Mouse (Mus musculus) neural tube, embryonic 15.5 days (tissue): ENCODE measurements around the gene B230217C12Rik. TPM values are rescaled to one million over a fixed set of nuclear protein-coding genes. Genes with fewer than 3 reads are reported as not detected.

Experiments used
- ATAC-seq: fragments of 200-750 bp; cut with Nextera tagmentation; 2 replicates; pipeline ENCODE4 v1.8.0; 2017; ENCODE audit warnings: mild to moderate bottlenecking, moderate TSS enrichment, moderate library complexity; ENCODE audit not compliant: low FRiP score
- H3K27ac ChIP-seq: fragments of 300-500 bp; sonication (generic); replicated peaks from 2 replicates; pipeline ENCODE4 v1.5.1; 2015; ENCODE audit warnings: mild to moderate bottlenecking, inconsistent platforms
- H3K27me3 ChIP-seq: fragments of 300-500 bp; sonication (generic); replicated peaks from 2 replicates; pipeline ENCODE4 v1.6.1; 2015; ENCODE audit warnings: inconsistent platforms
- H3K36me3 ChIP-seq: fragments of 300-500 bp; sonication (generic); 2 replicates; pipeline ENCODE4 v1.6.1; 2015; ENCODE audit warnings: inconsistent platforms
- H3K4me1 ChIP-seq: fragments of 300-500 bp; sonication (generic); 2 replicates; pipeline ENCODE4 v1.6.1; 2015; ENCODE audit warnings: inconsistent platforms
- H3K4me2 ChIP-seq: fragments of 300-500 bp; sonication (generic); 2 replicates; pipeline ENCODE4 v1.6.1; 2015; ENCODE audit warnings: inconsistent platforms, mild to moderate bottlenecking, moderate library complexity
- H3K4me3 ChIP-seq: fragments of 300-500 bp; sonication (generic); replicated peaks from 2 replicates; pipeline ENCODE4 v1.5.1; 2015; ENCODE audit warnings: mild to moderate bottlenecking, inconsistent platforms
- H3K9ac ChIP-seq: fragments of 300-500 bp; sonication (generic); replicated peaks from 2 replicates; pipeline ENCODE4 v1.6.1; 2015; ENCODE audit warnings: mild to moderate bottlenecking, inconsistent platforms
- H3K9me3 ChIP-seq: fragments of 300-500 bp; sonication (generic); replicated peaks from 2 replicates; pipeline ENCODE4 v1.6.1; 2016; ENCODE audit warnings: inconsistent platforms
- WGBS: fragments of 180-500 bp; shearing (Covaris S2); methylation state at CpG from one replicate; pipeline ENCODE4 v1.1.7; 2015; ENCODE audit warnings: mixed read lengths; 5-methylcytosine and 5-hydroxymethylcytosine counted together
- polyA plus RNA-seq: library from polyadenylated mRNA; unstranded; fragments of >200 nt; fragmentation: Nextera tagmentation; extraction: Ambion mirVana; gene quantifications from 2 replicates; pipeline ENCODE4 v1.2.1, GENCODE M21; 2015

The B230217C12Rik gene
- polyA plus RNA-seq, 1 experiment from 2014 or later = 47.2 TPM

DNA sequence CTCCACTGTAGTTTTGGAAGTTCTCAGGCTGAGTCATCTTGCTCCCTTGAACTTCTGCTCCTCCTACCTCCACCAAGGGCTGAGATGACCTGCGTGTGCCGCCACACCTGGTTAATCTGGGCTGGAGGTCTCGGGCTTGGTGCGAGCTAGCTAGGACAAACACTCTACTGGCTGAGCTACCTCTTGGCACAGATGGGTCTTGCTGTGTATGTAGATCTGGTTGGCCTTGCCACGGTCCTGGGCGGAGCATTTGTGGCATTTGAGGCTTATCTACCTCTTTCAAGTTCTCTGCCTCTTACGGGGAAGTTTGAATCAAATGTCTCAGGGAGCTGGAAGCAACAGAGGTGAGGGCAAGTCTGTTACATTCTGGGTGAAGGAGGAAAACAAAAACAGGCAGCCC is 30.2 kb upstream of the B230217C12Rik start:
- Histone ChIP-seq H3K36me3 (peaks cover 36% of the 10 kb centered on the region), H3K9ac (no peak overlapping the region), H3K4me3 (no peak overlapping the region), H3K4me2 (no peak overlapping the region), H3K4me1 (peaks cover 85% of the 10 kb centered on the region), H3K27ac (peak overlapping the region; percentile 4; the same call in 1 of the 2 replicates), H3K27me3 (no peaks in the 10 kb centered on the region), H3K9me3 (no peaks in the 10 kb centered on the region)
- no peak for ATAC-seq
- WGBS = 87% methylated on average over 7 of the region's 7 CpGs

DNA sequence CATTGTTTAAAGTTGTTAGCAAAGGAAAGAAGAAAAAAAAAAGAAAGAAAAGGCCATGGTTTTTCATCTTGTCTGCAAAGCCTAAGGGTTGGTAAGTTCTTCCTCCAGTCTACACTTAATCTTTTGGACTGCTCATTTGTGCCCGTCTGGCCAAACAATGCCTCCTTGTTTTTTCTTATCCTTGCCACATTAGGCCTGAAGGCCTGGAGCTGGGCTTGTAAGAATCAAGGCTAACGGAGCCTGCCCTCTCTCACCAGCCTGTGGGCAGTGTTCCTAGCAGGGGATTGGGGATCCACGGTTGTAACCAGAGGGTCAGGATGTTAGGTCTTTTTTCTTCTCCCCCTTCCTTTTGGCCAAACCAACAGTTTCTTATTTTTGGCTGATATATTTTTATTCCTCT is 29.6 kb upstream of the B230217C12Rik start:
- Histone ChIP-seq H3K27me3 (no peaks in the 10 kb centered on the region), H3K27ac (peak overlapping the region; percentile 4; the same call in 1 of the 2 replicates), H3K4me1 (peaks cover 85% of the 10 kb centered on the region), H3K9ac (no peak overlapping the region), H3K4me3 (no peak overlapping the region), H3K36me3 (peaks cover 42% of the 10 kb centered on the region), H3K9me3 (no peaks in the 10 kb centered on the region), H3K4me2 (no peak overlapping the region)
- no peak for ATAC-seq
- 22% methylated on average over 3 of the region's 3 CpGs for WGBS

DNA sequence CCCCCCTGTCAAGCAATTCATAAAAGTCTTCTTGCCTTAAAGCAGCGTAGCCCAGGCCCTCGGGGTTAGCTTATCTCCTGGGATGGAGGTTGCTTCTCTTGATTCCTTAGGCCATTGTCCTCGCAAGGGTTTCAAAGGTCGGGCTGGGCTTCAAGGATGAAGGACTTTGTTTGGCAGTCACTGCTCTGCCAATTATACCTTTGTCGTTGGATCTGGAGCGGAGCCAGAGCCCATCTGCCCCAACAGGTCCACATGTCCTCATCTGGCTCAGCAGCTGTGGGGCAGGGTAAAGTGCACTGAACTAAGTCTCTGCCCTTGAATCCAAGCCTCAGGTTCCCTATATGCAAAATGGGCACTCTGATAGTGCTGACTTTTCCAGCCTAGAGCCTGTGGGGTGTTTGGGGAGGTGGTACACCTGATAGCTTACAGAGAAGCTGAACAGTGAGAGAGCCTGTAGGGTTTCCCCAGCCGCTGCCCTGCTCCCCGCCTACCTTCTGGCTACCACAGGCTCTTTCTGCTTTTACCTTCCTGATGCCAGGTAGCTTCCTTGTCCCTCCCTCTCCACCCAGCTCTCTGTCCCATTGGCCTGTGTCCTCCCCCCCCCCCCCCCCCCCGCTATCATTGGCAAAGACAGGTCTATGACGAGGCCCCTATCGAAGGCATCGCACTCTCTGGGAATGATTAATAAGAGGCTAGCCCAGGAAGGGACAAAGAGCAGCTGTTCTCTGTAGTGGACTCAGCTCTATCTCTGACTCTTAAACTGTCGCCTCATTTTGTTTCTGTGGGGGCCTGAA is 28.8 kb upstream of the B230217C12Rik start:
- H3K27me3 ChIP-seq = no peaks in the 10 kb centered on the region
- no peaks in the 10 kb centered on the region for H3K9me3 ChIP-seq
- peaks cover 50% of the 10 kb centered on the region for H3K36me3 ChIP-seq
- H3K9ac ChIP-seq = peak overlapping the region; percentile 17; the same call in 1 of the 2 replicates
- peak overlapping the region; percentile 83 for H3K27ac ChIP-seq
- H3K4me1 ChIP-seq = peaks cover 78% of the 10 kb centered on the region
- 29% methylated on average over 12 of the region's 13 CpGs for whole genome bisulfite sequencing
- no peak overlapping the region for H3K4me3 ChIP-seq
- ATAC-seq = peak; percentile 32; the same call in 1 of the 2 replicates
- peak overlapping the region; percentile 46 for H3K4me2 ChIP-seq

DNA sequence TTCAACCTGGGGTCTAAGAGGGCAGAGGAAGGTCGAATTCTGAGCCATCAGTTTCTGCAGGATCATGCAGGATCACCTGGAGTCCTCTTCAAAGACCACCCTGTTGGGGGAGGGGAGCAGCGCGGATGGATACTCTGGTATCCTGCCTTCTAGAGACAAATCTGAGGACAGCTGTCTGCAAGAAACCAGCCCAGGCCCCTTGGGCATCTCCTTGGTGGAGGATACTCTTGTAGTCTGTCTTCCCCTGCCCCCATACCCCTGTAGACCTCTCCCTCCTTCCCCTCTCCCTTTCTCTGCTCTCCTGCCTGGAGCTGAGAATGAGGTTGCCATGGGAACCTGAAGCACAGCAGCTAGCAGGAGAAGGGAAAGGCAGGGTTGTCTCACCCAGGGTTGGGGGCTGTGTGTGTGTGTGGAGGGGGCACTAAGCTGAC is 28.1 kb upstream of the B230217C12Rik start:
- Histone ChIP-seq H3K36me3 (peaks cover 46% of the 10 kb centered on the region), H3K4me2 (peak overlapping the region; percentile 46), H3K9ac (peak overlapping the region; percentile 28; the same call in 1 of the 2 replicates), H3K4me1 (peaks cover 78% of the 10 kb centered on the region), H3K27ac (peak overlapping the region; percentile 83), H3K4me3 (0 out of 2 replicates have a peak overlapping the region, but pooled peaks have one; percentile 5), H3K9me3 (no peaks in the 10 kb centered on the region), H3K27me3 (no peaks in the 10 kb centered on the region)
- WGBS = 31% methylated on average over 3 of the region's 3 CpGs
- ATAC-seq = peak; percentile 88

DNA sequence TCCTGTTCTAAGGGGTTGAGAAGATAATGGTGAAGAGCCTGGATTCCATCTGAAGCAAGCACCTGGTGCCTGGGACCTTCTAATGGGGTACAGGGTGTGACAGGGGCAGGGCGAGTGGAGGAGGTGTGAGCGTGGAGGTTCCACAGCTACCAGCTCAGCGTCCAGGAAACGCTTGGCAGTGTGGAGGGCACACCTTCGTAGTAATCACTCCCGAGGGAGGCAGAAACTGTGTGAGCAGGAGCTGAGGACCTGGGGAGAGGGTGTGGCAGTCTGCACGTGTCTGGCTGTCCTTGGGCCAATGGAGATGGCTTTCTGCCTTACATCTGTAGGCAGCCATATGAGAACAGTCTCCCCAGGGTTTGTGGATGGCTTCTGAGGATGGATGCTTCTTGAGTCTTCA is 27.5 kb upstream of the B230217C12Rik start:
- WGBS = 39% methylated on average over 7 of the region's 7 CpGs
- no peaks in the 10 kb centered on the region for H3K27me3 ChIP-seq
- H3K27ac ChIP-seq = peak overlapping the region; percentile 83
- H3K4me2 ChIP-seq = peak overlapping the region; percentile 46
- no peaks in the 10 kb centered on the region for H3K9me3 ChIP-seq
- no peak overlapping the region for H3K4me3 ChIP-seq
- H3K36me3 ChIP-seq = peaks cover 41% of the 10 kb centered on the region
- peak; percentile 10; the same call in 1 of the 2 replicates for ATAC-seq
- no peak overlapping the region for H3K9ac ChIP-seq
- peaks cover 76% of the 10 kb centered on the region for H3K4me1 ChIP-seq

DNA sequence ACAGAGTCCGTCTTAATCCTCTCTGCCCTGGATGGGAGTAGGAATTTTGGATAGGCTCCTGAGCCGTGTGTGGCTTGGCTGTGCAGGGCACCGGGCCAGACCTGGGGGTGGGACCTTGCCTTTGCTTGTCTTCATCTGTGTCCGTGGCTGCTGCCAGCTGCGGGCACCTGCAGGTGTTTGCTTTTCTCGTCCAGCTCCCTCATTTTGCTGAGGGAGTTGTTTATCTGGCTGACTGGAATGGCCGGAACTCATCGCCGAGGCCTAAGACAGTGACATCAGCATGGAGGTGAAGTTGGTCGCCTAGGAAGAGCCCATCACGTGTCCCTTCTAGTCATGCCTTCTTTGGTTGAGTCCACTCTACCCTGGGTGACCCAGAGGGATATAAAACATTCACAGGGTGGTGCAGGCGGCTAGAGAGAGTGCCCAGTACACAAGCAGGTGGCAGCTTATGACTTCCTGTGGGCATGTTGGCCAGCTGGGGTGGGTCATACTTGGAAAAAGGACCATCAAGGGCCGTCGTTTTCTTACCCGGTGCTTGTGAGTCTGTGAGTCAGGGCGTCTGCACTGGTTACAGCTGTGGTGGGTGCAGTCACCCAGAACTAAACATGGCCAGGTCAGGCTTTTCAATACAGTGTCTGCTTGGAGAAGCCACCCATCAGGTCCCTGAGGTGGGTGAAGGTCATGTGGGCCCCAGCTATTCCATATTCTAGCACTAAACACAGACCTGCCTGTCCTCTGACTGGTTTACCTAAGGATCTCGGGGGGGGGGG is 26.6 kb upstream of the B230217C12Rik start:
- peaks cover 37% of the 10 kb centered on the region for H3K36me3 ChIP-seq
- H3K4me2 ChIP-seq = no peak overlapping the region
- no peak overlapping the region for H3K4me3 ChIP-seq
- H3K9ac ChIP-seq = no peak overlapping the region
- no peaks in the 10 kb centered on the region for H3K27me3 ChIP-seq
- peak overlapping the region; percentile 83; the same call in 1 of the 2 replicates for H3K27ac ChIP-seq
- no peaks in the 10 kb centered on the region for H3K9me3 ChIP-seq
- H3K4me1 ChIP-seq = peaks cover 76% of the 10 kb centered on the region
- 76% methylated on average over 17 of the region's 17 CpGs for WGBS
- ATAC-seq = no peak

DNA sequence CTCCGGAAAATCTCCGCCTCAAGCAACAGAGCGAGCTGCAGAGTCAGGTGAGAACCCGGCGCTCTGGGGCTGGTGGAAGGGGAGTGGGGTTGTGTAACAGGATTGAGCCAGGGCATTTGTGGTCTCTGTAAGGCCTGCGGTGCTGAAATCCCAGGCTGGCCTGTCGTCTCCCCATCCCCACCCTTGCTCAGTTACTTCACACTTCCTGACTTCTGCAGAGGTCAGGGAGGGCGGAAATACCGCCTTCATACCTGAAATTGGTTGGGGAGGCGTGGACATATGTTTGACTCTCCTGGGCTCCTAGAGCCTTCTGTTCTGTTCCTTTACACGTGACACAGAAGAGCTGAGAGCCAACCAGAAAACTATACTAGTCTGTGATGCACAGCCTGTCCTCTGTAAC is 24.8 kb upstream of the B230217C12Rik start:
- peaks cover 42% of the 10 kb centered on the region for H3K36me3 ChIP-seq
- H3K4me1 ChIP-seq = peaks cover 72% of the 10 kb centered on the region

DNA sequence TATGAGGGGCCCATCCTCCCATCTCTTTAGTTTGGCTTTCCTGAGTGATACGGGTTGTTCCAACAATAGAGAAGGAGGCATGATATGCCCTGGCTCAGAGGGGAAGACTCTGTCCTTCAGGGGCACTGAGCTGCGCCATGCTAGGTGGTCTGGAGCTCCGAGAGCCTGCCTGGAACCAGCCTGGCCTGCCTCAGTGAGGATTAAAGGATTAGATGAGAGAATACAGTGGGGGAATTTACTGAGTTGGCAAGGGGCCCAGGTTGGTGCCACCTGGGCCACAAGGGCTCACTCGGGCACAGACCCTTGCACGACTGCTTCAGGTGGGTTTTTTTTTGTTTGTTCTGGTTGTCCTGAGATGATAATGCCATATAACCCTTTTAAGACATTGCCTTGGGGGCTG is 24.4 kb upstream of the B230217C12Rik start:
- H3K9me3 ChIP-seq = no peaks in the 10 kb centered on the region
- no peak overlapping the region for H3K27ac ChIP-seq
- H3K9ac ChIP-seq = no peak overlapping the region
- peaks cover 46% of the 10 kb centered on the region for H3K36me3 ChIP-seq
- no peaks in the 10 kb centered on the region for H3K27me3 ChIP-seq
- no peak for ATAC-seq
- no peak overlapping the region for H3K4me3 ChIP-seq
- H3K4me1 ChIP-seq = peaks cover 72% of the 10 kb centered on the region
- H3K4me2 ChIP-seq = no peak overlapping the region
- 78% methylated on average over 5 of the region's 5 CpGs for WGBS

More for the DNA sequence above, 24.8 kb upstream of the B230217C12Rik start:
- Histone ChIP-seq H3K27ac (no peak overlapping the region), H3K4me2 (no peak overlapping the region), H3K9ac (no peak overlapping the region), H3K4me3 (no peak overlapping the region), H3K27me3 (no peaks in the 10 kb centered on the region), H3K9me3 (no peaks in the 10 kb centered on the region)
- WGBS = 95% methylated on average over 11 of the region's 11 CpGs
- no peak for ATAC-seq

DNA sequence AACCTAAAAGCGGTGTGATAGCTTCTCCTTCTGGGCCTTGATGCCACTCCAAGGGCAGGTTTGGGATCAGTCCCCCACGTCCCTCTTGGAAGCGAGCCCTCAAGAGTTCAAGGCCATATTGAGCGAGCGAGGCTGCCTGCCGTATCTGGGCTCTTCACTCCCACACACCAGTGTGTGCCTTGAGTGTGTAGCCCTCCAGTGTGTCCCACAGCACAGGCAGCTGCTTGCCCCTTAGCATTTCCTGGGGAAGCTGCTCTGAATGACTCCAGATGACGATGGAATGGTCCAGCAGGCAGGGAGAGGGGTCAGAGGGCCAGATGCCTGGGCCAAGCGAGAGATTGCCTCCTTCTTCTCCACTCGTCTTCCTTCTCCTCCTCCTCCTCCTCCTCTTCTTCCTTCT is 23.7 kb upstream of the B230217C12Rik start:
- H3K27ac ChIP-seq = peak overlapping the region; percentile 51; the same call in 1 of the 2 replicates
- no peak overlapping the region for H3K4me3 ChIP-seq
- no peaks in the 10 kb centered on the region for H3K9me3 ChIP-seq
- H3K9ac ChIP-seq = no peak overlapping the region
- no peaks in the 10 kb centered on the region for H3K27me3 ChIP-seq
- peaks cover 50% of the 10 kb centered on the region for H3K36me3 ChIP-seq
- ATAC-seq = no peak
- H3K4me2 ChIP-seq = no peak overlapping the region
- WGBS = 73% methylated on average over 9 of the region's 9 CpGs
- peaks cover 68% of the 10 kb centered on the region for H3K4me1 ChIP-seq

DNA sequence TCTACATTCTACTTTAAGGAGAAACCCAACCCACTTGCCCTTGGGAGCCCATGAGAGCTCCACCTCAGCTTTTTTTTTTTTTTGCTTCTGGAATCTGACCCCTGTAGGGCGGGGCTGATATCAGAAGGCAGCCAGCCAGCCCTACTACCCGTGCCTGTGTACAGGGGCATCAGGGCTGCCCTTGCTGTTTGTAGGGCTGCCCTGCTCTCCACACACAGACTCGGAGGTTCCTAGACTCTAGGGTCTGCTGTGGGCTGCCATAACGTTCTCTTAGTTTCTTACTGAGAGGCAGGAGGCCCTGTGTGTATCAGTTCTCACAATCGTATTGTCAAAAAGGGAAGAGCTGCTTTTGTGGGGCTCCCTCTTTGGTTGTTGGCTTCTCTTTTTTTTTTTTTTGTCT is 23.2 kb upstream of the B230217C12Rik start:
- 60% methylated on average over 5 of the region's 5 CpGs for WGBS
- H3K4me2 ChIP-seq = no peak overlapping the region
- peaks cover 50% of the 10 kb centered on the region for H3K36me3 ChIP-seq
- H3K27ac ChIP-seq = peak overlapping the region; percentile 51
- H3K4me1 ChIP-seq = peaks cover 64% of the 10 kb centered on the region
- ATAC-seq = no peak
- no peak overlapping the region for H3K4me3 ChIP-seq
- no peak overlapping the region for H3K9ac ChIP-seq
- H3K27me3 ChIP-seq = no peaks in the 10 kb centered on the region
- no peaks in the 10 kb centered on the region for H3K9me3 ChIP-seq

DNA sequence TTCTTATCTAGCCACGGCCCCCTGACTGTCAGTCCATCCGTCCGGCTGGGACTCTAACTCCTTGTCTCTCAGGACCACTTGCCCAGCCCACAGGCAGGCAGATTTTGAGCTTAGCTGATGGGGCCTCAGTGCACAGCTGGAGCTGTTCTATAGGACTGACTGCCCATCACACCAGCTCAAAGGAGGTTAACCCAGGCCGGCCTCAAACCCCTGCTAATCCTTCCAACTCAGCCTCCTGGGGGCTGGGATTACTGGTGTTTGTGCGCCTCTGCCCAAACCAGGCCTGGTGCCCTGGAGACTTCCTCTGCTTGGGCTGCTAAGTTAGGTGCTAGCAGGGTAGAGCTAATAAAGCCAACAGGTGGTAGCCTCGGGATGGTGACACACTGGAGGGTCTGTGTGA is 22.6 kb upstream of the B230217C12Rik start:
- 54% methylated on average over 6 of the region's 6 CpGs for WGBS
- no peak for ATAC-seq
- Histone ChIP-seq H3K4me2 (no peak overlapping the region), H3K27me3 (no peaks in the 10 kb centered on the region), H3K4me1 (peaks cover 61% of the 10 kb centered on the region), H3K9me3 (no peaks in the 10 kb centered on the region), H3K4me3 (no peak overlapping the region), H3K36me3 (peaks cover 52% of the 10 kb centered on the region), H3K9ac (no peak overlapping the region), H3K27ac (peak overlapping the region; percentile 61)
